Mouse (Mus musculus) CH12.LX (cell line): ENCODE measurements at regions not wholly inside any gene's neighbourhood (a gene's known extent, or its start where the extent isn't known, plus 50 kb on each side); places are given as distances from the start of the nearest gene placed in this dataset.
"Not testable (repeated sequence)": the region's sequence is repeated elsewhere in the genome, so short reads cannot be mapped to it uniquely, and the experiment has no call there.

Experiments
- DNase-seq: peaks from one replicate; pipeline ENCODE4 v3.0.0-alpha.2; 2013; ENCODE audit errors: extremely low read depth
- H3K27ac ChIP-seq: 2 replicates; pipeline ENCODE4 v1.5.1; 2012; ENCODE audit warnings: low read depth, mild to moderate bottlenecking, control low read depth, moderate library complexity; ENCODE audit not compliant: insufficient read depth
- H3K27me3 ChIP-seq: replicated peaks from 2 replicates; pipeline ENCODE3; 2012; ENCODE audit warnings: inconsistent platforms
- H3K36me3 ChIP-seq, 2 experiments: replicated peaks in 1 of 2; 2 replicates each; pipeline versions ENCODE3 to v1.6.1; 2012; ENCODE audit warnings: inconsistent platforms in 1 of 2, low read length in 1 of 2, mild to moderate bottlenecking in 1 of 2, mixed read lengths in 1 of 2, moderate library complexity in 1 of 2; ENCODE audit not compliant: control insufficient read depth in 1 of 2, insufficient read depth in 1 of 2
- H3K4me1 ChIP-seq, 2 experiments: 2 replicates each; pipeline ENCODE4 v1.6.1; 2012; ENCODE audit warnings: inconsistent platforms in 1 of 2, moderate library complexity in 1 of 2; ENCODE audit not compliant: insufficient read depth in 2 of 2, control insufficient read depth in 1 of 2
- H3K4me2 ChIP-seq: 2 replicates; pipeline ENCODE4 v1.6.1; 2012; ENCODE audit warnings: low read depth, mild to moderate bottlenecking, control low read depth; ENCODE audit not compliant: poor library complexity, insufficient read depth, severe bottlenecking
- H3K4me3 ChIP-seq, 3 experiments: fragments of 150-350 bp in 1 of 3; sonication (generic) in 1 of 3; replicated peaks in 1 of 3; 2 replicates each; pipeline versions ENCODE3 to v1.5.1; 2011 to 2012; ENCODE audit warnings: low read depth in 2 of 3, low read length in 2 of 3, mild to moderate bottlenecking in 2 of 3, moderate library complexity in 2 of 3, control low read depth in 1 of 3, improper control_type of control experiment in 1 of 3, inconsistent platforms in 1 of 3, mixed read lengths in 1 of 3; ENCODE audit not compliant: poor library complexity in 1 of 3
- H3K79me2 ChIP-seq: replicated peaks from 2 replicates; pipeline ENCODE4 v1.6.1; 2012; ENCODE audit warnings: mild to moderate bottlenecking, moderate library complexity; ENCODE audit not compliant: control insufficient read depth, poor library complexity, insufficient read depth, severe bottlenecking; ENCODE audit errors: extremely low read depth
- H3K9ac ChIP-seq: 2 replicates; pipeline ENCODE4 v1.6.1; 2012; ENCODE audit warnings: low read depth, mild to moderate bottlenecking, control low read depth, moderate library complexity; ENCODE audit not compliant: insufficient read depth
- H3K9me3 ChIP-seq: replicated peaks from 2 replicates; pipeline ENCODE3; 2012; ENCODE audit warnings: low read length, inconsistent platforms, mixed read lengths
- CTCF ChIP-seq, 2 experiments: IDR thresholded peaks in 1 of 2; conservative IDR thresholded peaks in 1 of 2; 2 replicates each; pipeline ENCODE4 v1.5.1; 2011 to 2012; ENCODE audit warnings: low read depth in 2 of 2, low read length in 2 of 2, improper control_type of control experiment in 1 of 2, inconsistent platforms in 1 of 2, mild to moderate bottlenecking in 1 of 2, moderate library complexity in 1 of 2
- ELF1 ChIP-seq: IDR thresholded peaks from 2 replicates; pipeline ENCODE4 v1.6.1; 2014; ENCODE audit warnings: low read depth, mild to moderate bottlenecking, inconsistent platforms, low read length, improper control_type of control experiment
- EP300 ChIP-seq: IDR thresholded peaks from 2 replicates; pipeline ENCODE4 v1.6.1; 2011; ENCODE audit warnings: low read length, improper control_type of control experiment
- GABPA ChIP-seq: IDR thresholded peaks from 2 replicates; pipeline ENCODE4 v1.6.1; 2012; ENCODE audit warnings: low read depth, low read length, improper control_type of control experiment, inconsistent platforms; ENCODE audit not compliant: insufficient replicate concordance
- JUN ChIP-seq: IDR thresholded peaks from 2 replicates; pipeline ENCODE4 v1.6.1; 2011; ENCODE audit warnings: low read depth, mild to moderate bottlenecking, low read length, improper control_type of control experiment, moderate library complexity; ENCODE audit not compliant: insufficient read depth
- JUND ChIP-seq: conservative IDR thresholded peaks from 2 replicates; pipeline ENCODE4 v1.6.1; 2011; ENCODE audit warnings: low read depth, low read length, improper control_type of control experiment
- MAFK ChIP-seq: IDR thresholded peaks from 2 replicates; pipeline ENCODE4 v1.6.1; 2011; ENCODE audit warnings: low read length, improper control_type of control experiment; ENCODE audit not compliant: insufficient replicate concordance
- MEF2A ChIP-seq: IDR thresholded peaks from 2 replicates; pipeline ENCODE4 v1.6.1; 2014; ENCODE audit warnings: low read depth, mild to moderate bottlenecking, inconsistent platforms, low read length, improper control_type of control experiment, borderline replicate concordance
- NRF1 ChIP-seq: IDR thresholded peaks from 2 replicates; pipeline ENCODE4 v1.6.1; 2014; ENCODE audit warnings: low read depth, mild to moderate bottlenecking, inconsistent platforms, low read length, improper control_type of control experiment, moderate library complexity
- PAX5 ChIP-seq: IDR thresholded peaks from 2 replicates; pipeline ENCODE4 v1.6.1; 2012; ENCODE audit warnings: low read length, inconsistent platforms, mixed read lengths
- POLR2A ChIP-seq: IDR thresholded peaks from 2 replicates; pipeline ENCODE4 v1.6.1; 2011; ENCODE audit warnings: low read depth, mild to moderate bottlenecking, improper control_type of control experiment, low read length
- RCOR1 ChIP-seq: conservative IDR thresholded peaks from 2 replicates; pipeline ENCODE4 v1.6.1; 2012; ENCODE audit warnings: low read depth, mild to moderate bottlenecking, inconsistent platforms, low read length, improper control_type of control experiment
- SIN3A ChIP-seq: IDR thresholded peaks from 2 replicates; pipeline ENCODE4 v1.6.1; 2012; ENCODE audit warnings: low read length, improper control_type of control experiment, inconsistent platforms
- UBTF ChIP-seq: IDR thresholded peaks from 2 replicates; pipeline ENCODE4 v1.6.1; 2012; ENCODE audit warnings: low read depth, mild to moderate bottlenecking, inconsistent platforms, low read length, improper control_type of control experiment, moderate library complexity
- ZC3H11A ChIP-seq: IDR thresholded peaks from 2 replicates; pipeline ENCODE4 v1.6.1; 2012; ENCODE audit warnings: low read depth, mild to moderate bottlenecking, inconsistent platforms, low read length, improper control_type of control experiment
- ZNF384 ChIP-seq: IDR thresholded peaks from 2 replicates; pipeline ENCODE4 v1.6.1; 2012; ENCODE audit warnings: low read depth, low read length, improper control_type of control experiment, inconsistent platforms
- dilution Hi-C: fragments of 300-500 bp; cut with MboI; formaldehyde crosslinking; loops from 2 replicates; pipeline ENCODE4 v1.14.3; 2020; ENCODE audit warnings: low sequenced_read_pairs; ENCODE audit not compliant: extremely low pct_unique_long_range_greater_than_20kb, extremely low pct_ligation_motif_present
- in situ Hi-C: fragments of 300-500 bp; cut with MboI; formaldehyde crosslinking; loops from 3 replicates; pipeline ENCODE4 v1.14.3; 2019; ENCODE audit warnings: low sequenced_read_pairs, low pct_ligation_motif_present, low pct_unique_long_range_greater_than_20kb, mixed read lengths

DNA sequence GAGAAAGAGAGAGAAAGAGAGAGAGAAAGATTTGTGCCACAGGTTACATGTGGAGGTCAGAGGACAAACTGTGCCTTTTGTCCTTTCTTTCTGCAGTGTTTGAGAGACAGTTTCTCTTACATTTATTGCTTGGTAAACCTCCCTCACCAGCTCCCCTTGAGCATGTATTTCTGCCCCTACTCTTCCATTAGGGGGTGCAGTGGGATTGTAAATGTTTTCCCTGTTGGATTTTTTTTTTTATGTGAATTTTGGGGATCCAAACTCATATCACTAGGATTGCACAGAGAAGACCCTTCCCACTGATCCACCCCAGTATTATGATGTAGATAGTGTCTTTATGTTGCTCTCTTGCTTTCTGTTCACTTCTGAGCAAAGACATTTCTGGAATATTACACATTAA is 219.4 kb upstream of the Gnai1 start:
- Histone ChIP-seq H3K4me3 (no peak overlapping the region), H3K4me2 (no peak overlapping the region), H3K27me3 (no peaks in the 10 kb centered on the region), H3K9ac (no peak overlapping the region), H3K9me3 (no peaks in the 10 kb centered on the region), H3K27ac (no peak overlapping the region)
- no peak for DNase-seq
- TF ChIP-seq JUND = no peak
- TF ChIP-seq RCOR1 = no peak
- TF ChIP-seq ZNF384 = peak; percentile 15; the same call in 1 of the 2 replicates
- no peak for TF ChIP-seq UBTF
- TF ChIP-seq, all 38 proteins: peak for 1
- Histone ChIP-seq H3K36me3 (no peaks in the 10 kb centered on the region), H3K4me1 (no peaks in the 10 kb centered on the region), H3K79me2 (no peaks in the 10 kb centered on the region)
- dilution Hi-C loops = no loop called here
- in situ Hi-C loops = no loop called here

GRCm38 (mm10) chr5:18565176-18565920 is 205.2 kb upstream of the Gnai1 start:
- H3K27me3 ChIP-seq, H3K4me3 ChIP-seq, H3K79me2 ChIP-seq, H3K4me1 ChIP-seq, H3K4me2 ChIP-seq, dilution Hi-C loops, H3K36me3 ChIP-seq, H3K9me3 ChIP-seq, H3K27ac ChIP-seq, in situ Hi-C loops, H3K9ac ChIP-seq, DNase-seq: not testable (repeated sequence)

- no peak overlapping the region for H3K9ac ChIP-seq
- in situ Hi-C loops (no loop called here), dilution Hi-C loops (no loop called here)
- H3K4me2 ChIP-seq = no peak overlapping the region
- H3K27ac ChIP-seq = no peak overlapping the region
- no peak overlapping the region for H3K4me3 ChIP-seq
- TF ChIP-seq CTCF (conservative IDR thresholded peaks at IDR 0.05 in 1 of 2, IDR thresholded peaks at IDR 0.05 in 1 of 2; ENCODE audit: low read depth in 2 of 2, low read length in 2 of 2) (no peak), MAFK (no peak), ELF1 (no peak), MEF2A (no peak), ZC3H11A (no peak), GABPA (no peak), JUN (no peak), SIN3A (no peak), POLR2A (no peak), NRF1 (no peak), PAX5 (no peak), EP300 (no peak)
- DNase-seq = no peak
- H3K27me3 ChIP-seq = no peaks in the 10 kb centered on the region
- H3K79me2 ChIP-seq = no peaks in the 10 kb centered on the region
- H3K4me1 ChIP-seq = peaks cover 0 to 4% of the 10 kb centered on the region in 2 experiments; a peak in 2 of 4 replicates
- no peaks in the 10 kb centered on the region for H3K9me3 ChIP-seq
- H3K36me3 ChIP-seq = no peaks in the 10 kb centered on the region
Measured at GRCm38 (mm10) chr5:18564246-18564645, 204.1 kb upstream of the Gnai1 start.
